Mouse (Mus musculus) 3134 (cell line): ENCODE results near the gene Calcoco1.
A peak's percentile ranks its signal among the peaks of the same experiment; 100 is the strongest.

ENCODE experiments used
- DNase-seq: peaks from one replicate; pipeline ENCODE4 v3.0.0-alpha.2; 2011; ENCODE audit warnings: low spot score; ENCODE audit not compliant: insufficient read length; ENCODE audit errors: extremely low read depth

The Calcoco1 gene

GRCm38 (mm10) chr15:102739520-102740297 is 17.7 kb upstream of the Calcoco1 start:
- DNase-seq = no peak

- DNase-seq = no peak
Observed at GRCm38 (mm10) chr15:102738434-102738833, 16.5 kb upstream of the Calcoco1 start.

- DNase-seq = no peak
Observed at GRCm38 (mm10) chr15:102737092-102737491, 15.1 kb upstream of the Calcoco1 start.

- no peak for DNase-seq
Observed at GRCm38 (mm10) chr15:102736127-102736944, 14.4 kb upstream of the Calcoco1 start.

- no peak for DNase-seq
Observed at GRCm38 (mm10) chr15:102735031-102735430, 13.1 kb upstream of the Calcoco1 start.

- no peak for DNase-seq
Observed at GRCm38 (mm10) chr15:102733759-102734531, 12.0 kb upstream of the Calcoco1 start.

- DNase-seq = no peak
Observed at GRCm38 (mm10) chr15:102733233-102733632, 11.3 kb upstream of the Calcoco1 start.

GRCm38 (mm10) chr15:102732406-102732805 is 10.4 kb upstream of the Calcoco1 start:
- no peak for DNase-seq

GRCm38 (mm10) chr15:102727951-102728350 is 6.0 kb upstream of the Calcoco1 start:
- DNase-seq = no peak

- DNase-seq = peak; percentile 33
Observed at GRCm38 (mm10) chr15:102723358-102724135, 1.6 kb upstream of the Calcoco1 start.

- no peak for DNase-seq
Observed at GRCm38 (mm10) chr15:102722500-102722931, 538 bp upstream of the Calcoco1 start.

- no peak for DNase-seq
Observed at GRCm38 (mm10) chr15:102721016-102721898, 721 bp downstream of the Calcoco1 start.

GRCm38 (mm10) chr15:102716132-102716531 is 5.8 kb downstream of the Calcoco1 start:
- DNase-seq = no peak

GRCm38 (mm10) chr15:102707736-102708269 is 14.2 kb downstream of the Calcoco1 start:
- no peak for DNase-seq

- no peak for DNase-seq
Observed at GRCm38 (mm10) chr15:102705923-102706503, 16.0 kb downstream of the Calcoco1 start.

GRCm38 (mm10) chr15:102705226-102705894 is 16.6 kb downstream of the Calcoco1 start:
- DNase-seq = no peak

GRCm38 (mm10) chr15:102704806-102705205 is 17.2 kb downstream of the Calcoco1 start:
- no peak for DNase-seq

GRCm38 (mm10) chr15:102702972-102703371 is 19.0 kb downstream of the Calcoco1 start:
- no peak for DNase-seq
